Mouse (Mus musculus): ENCODE measurements around the gene Gnb5. TPM values are rescaled to one million over a fixed set of nuclear protein-coding genes. Genes with fewer than 3 reads are reported as not detected.

Gene Gnb5
- polyA plus RNA-seq, 1 experiment from 2014 or later, result 16.2 TPM

DNA sequence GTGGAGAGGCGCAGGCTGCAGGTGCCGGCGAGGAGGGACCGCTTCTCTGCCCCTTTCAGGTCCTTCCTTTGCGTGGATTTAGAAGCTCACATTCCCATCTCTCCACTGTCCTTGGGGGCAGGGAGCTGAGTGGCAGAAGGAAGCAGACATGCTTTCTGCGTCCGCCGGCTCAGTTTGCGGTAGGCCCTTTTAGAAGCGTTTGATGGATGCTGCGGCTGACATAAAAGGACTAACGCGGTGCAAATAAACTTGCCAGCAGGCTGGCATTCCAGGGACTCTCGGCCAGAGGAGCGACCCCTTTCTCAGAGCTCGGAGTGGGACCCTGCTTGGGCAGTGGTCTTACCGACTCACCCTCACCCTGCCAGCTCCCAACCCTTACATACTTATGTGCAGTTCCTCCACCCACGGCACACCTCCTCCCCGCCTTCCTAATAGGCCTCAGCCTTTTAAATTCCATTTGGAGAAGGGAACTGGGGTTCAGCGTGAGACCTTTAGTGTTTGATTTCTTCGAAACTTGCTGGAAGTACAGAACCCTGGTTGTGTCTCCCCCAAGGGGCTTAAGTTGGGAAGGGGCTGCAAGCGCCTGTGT lies 8.5 kb downstream of the Gnb5 start:
- Histone ChIP-seq H3K27me3 (replicated peaks; ENCODE audit: control insufficient read depth, insufficient read depth, low read length) (no peaks in the 10 kb centered on the region), H3K4me3 (ENCODE audit: low read length) (peak overlapping the region; percentile 69), H3K36me3 (ENCODE audit: control insufficient read depth, insufficient read depth, low read length) (peaks cover 2% of the 10 kb centered on the region; the same call in 1 of the 2 replicates), H3K9ac (ENCODE audit: low read depth, low read length) (peak overlapping the region; percentile 75), H3K27ac (ENCODE audit: low read length) (peak overlapping the region; percentile 78), H3K4me1 (ENCODE audit: control insufficient read depth, insufficient read depth, low read length) (peaks cover 17% of the 10 kb centered on the region), H3K4me2 (ENCODE audit: low read depth, low read length) (peak overlapping the region; percentile 77), H3K9me3 (ENCODE audit: control insufficient read depth, low read length) (no peaks in the 10 kb centered on the region)
- 0 out of 2 replicates have a peak, but pooled peaks have one; percentile 5 for ATAC-seq
- 5% methylated on average over 22 of the region's 22 CpGs for WGBS

DNA sequence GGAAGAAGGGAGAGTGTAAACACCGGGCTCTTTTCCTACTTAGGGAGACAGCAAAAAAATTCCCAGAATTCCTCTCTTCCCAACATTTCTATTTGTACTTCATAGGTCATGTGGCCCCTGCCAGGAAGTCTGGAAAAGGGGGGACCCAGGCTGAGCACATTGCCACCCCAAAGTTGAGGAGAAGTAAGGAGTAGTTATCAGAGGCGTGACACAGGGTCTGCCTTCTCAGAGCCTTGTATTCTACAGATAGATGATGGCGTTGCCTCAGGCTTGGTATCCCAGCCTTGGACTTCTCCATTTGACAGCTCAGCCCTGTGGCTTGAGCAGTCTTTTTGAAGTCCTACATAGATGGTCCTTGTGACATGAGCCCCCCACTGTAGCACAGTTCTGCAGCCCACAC lies 9.2 kb downstream of the Gnb5 start:
- H3K27ac ChIP-seq (ENCODE audit: low read length), result no peak overlapping the region
- ATAC-seq, result no peak
- peak overlapping the region; percentile 77; the same call in 1 of the 2 replicates for H3K4me2 ChIP-seq (ENCODE audit: low read depth, low read length)
- H3K9ac ChIP-seq (ENCODE audit: low read depth, low read length), result no peak overlapping the region
- H3K9me3 ChIP-seq (ENCODE audit: control insufficient read depth, low read length), result no peaks in the 10 kb centered on the region
- H3K27me3 ChIP-seq (replicated peaks; ENCODE audit: control insufficient read depth, insufficient read depth, low read length), result no peaks in the 10 kb centered on the region
- peaks cover 17% of the 10 kb centered on the region for H3K4me1 ChIP-seq (ENCODE audit: control insufficient read depth, insufficient read depth, low read length)
- 70% methylated on average over 3 of the region's 3 CpGs for WGBS
- H3K4me3 ChIP-seq (ENCODE audit: low read length), result no peak overlapping the region
- H3K36me3 ChIP-seq (ENCODE audit: control insufficient read depth, insufficient read depth, low read length), result peaks cover 2% of the 10 kb centered on the region; the same call in 1 of the 2 replicates

DNA sequence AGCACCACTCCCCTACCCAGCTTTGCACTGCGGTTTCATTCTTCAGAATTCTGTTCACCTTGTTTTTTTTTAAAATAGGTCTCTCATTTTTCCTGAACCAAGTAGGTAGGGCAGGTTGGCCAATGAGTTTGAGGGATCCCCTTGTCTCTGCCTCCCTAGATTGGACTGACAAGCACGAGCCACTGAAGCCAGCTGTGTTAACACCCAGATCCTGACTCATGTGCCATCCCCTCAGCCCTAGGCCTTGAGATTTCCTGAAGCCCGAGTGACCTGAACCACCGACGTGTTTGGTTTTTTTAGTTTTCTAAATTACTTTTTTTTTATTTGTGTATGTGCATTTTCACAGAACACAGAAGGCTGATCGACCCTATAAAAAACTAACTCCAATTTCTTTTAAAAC lies 10.7 kb downstream of the Gnb5 start:
- no peak for ATAC-seq
- H3K4me1 ChIP-seq (ENCODE audit: control insufficient read depth, insufficient read depth, low read length), result peaks cover 22% of the 10 kb centered on the region
- no peaks in the 10 kb centered on the region for H3K27me3 ChIP-seq (replicated peaks; ENCODE audit: control insufficient read depth, insufficient read depth, low read length)
- H3K4me2 ChIP-seq (ENCODE audit: low read depth, low read length), result no peak overlapping the region
- H3K36me3 ChIP-seq (ENCODE audit: control insufficient read depth, insufficient read depth, low read length), result peaks cover 2% of the 10 kb centered on the region; the same call in 1 of the 2 replicates
- 90% methylated on average over 6 of the region's 6 CpGs for WGBS
- H3K9ac ChIP-seq (ENCODE audit: low read depth, low read length), result no peak overlapping the region
- no peak overlapping the region for H3K27ac ChIP-seq (ENCODE audit: low read length)
- H3K4me3 ChIP-seq (ENCODE audit: low read length), result no peak overlapping the region
- no peaks in the 10 kb centered on the region for H3K9me3 ChIP-seq (ENCODE audit: control insufficient read depth, low read length)

DNA sequence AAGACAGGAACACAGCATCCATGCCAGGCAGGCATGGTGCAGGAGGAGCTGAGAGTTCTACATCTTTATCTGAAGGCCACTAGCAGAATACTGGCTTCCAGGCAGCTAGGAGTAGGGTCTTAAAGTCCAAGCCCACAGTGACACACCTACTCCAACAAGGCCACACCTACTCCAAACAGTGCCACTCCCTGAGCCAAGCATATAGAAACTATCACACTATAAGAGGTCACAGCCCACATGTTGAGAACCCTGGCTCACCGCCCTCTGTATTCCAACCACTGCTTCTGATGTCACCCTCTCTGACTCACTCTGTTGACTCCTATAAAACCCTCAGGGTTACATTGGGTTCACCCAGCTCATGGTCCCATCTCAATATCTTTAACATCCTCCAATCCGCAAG lies 12.1 kb downstream of the Gnb5 start:
- Histone ChIP-seq H3K36me3 (ENCODE audit: control insufficient read depth, insufficient read depth, low read length) (peaks cover 2% of the 10 kb centered on the region; the same call in 1 of the 2 replicates), H3K27ac (ENCODE audit: low read length) (no peak overlapping the region), H3K27me3 (replicated peaks; ENCODE audit: control insufficient read depth, insufficient read depth, low read length) (no peaks in the 10 kb centered on the region), H3K4me1 (ENCODE audit: control insufficient read depth, insufficient read depth, low read length) (peaks cover 23% of the 10 kb centered on the region), H3K9ac (ENCODE audit: low read depth, low read length) (no peak overlapping the region), H3K9me3 (ENCODE audit: control insufficient read depth, low read length) (no peaks in the 10 kb centered on the region), H3K4me3 (ENCODE audit: low read length) (no peak overlapping the region), H3K4me2 (ENCODE audit: low read depth, low read length) (no peak overlapping the region)
- ATAC-seq, result peak; percentile 34
- WGBS, result 81% methylated on average over 2 of the region's 2 CpGs

DNA sequence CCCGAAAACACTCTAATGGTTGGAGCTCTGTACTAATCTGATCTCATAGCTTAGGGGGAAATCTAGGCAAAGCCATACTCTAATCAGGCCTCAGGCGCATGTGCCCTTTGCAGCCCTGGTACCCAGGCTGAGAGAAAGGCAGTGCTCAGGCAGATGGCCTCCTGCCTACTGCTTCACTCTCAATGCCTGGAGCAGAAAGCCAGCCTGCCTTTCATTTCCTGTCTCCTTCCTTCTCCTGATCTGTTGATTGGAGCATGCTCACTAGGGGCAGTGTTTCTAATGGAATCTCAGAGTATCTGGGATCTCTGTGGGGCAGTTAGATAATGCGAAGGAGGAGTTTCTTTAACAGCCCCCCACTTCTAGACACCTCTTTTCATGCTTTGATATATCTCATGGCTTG lies 13.3 kb downstream of the Gnb5 start:
- no peak overlapping the region for H3K4me3 ChIP-seq (ENCODE audit: low read length)
- 77% methylated on average over 3 of the region's 3 CpGs for WGBS
- peaks cover 2% of the 10 kb centered on the region; the same call in 1 of the 2 replicates for H3K36me3 ChIP-seq (ENCODE audit: control insufficient read depth, insufficient read depth, low read length)
- H3K4me2 ChIP-seq (ENCODE audit: low read depth, low read length), result no peak overlapping the region
- no peaks in the 10 kb centered on the region for H3K27me3 ChIP-seq (replicated peaks; ENCODE audit: control insufficient read depth, insufficient read depth, low read length)
- H3K9ac ChIP-seq (ENCODE audit: low read depth, low read length), result no peak overlapping the region
- ATAC-seq, result no peak
- peaks cover 18% of the 10 kb centered on the region for H3K4me1 ChIP-seq (ENCODE audit: control insufficient read depth, insufficient read depth, low read length)
- no peak overlapping the region for H3K27ac ChIP-seq (ENCODE audit: low read length)
- H3K9me3 ChIP-seq (ENCODE audit: control insufficient read depth, low read length), result no peaks in the 10 kb centered on the region

DNA sequence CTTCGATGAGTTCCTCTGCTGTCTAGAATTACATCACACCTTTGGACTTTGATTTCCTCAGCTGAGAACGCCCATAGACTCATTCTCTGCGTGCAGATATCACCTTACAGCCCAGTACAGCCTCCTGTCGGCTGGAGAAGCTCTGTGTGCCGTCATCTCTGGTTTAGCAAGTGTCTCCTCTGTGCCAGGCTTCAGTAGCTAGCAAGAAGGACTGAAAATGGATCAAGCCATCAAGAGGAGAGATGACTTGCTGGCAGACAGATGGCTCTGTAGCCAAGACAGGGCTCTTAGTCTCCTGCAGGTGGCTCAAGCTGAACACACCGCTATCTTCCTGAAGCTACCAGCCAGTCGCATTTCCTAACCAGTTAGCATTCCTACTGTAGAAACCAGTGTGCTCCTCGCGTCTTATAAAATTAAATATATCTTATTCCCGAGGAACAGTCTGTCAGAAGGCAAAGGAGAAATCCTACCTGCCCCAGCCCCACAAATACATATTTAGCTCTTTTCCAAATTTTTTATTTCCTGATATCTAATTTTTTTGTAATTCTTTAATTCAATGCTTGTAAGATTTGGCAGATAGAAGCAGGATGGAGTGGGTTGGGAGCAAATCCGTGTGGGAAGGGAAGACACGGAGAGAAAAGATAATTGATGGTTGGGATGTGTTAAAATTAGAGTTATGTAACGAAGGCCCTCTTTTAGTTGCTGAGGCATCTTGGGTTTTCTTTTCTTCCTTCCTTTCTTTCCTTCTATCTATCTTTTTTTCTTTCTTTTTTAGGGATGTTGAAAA lies 16.2 kb downstream of the Gnb5 start:
- H3K9me3 ChIP-seq (ENCODE audit: control insufficient read depth, low read length), result no peaks in the 10 kb centered on the region
- H3K4me3 ChIP-seq (ENCODE audit: low read length), result no peak overlapping the region
- 66% methylated on average over 13 of the region's 13 CpGs for WGBS

DNA sequence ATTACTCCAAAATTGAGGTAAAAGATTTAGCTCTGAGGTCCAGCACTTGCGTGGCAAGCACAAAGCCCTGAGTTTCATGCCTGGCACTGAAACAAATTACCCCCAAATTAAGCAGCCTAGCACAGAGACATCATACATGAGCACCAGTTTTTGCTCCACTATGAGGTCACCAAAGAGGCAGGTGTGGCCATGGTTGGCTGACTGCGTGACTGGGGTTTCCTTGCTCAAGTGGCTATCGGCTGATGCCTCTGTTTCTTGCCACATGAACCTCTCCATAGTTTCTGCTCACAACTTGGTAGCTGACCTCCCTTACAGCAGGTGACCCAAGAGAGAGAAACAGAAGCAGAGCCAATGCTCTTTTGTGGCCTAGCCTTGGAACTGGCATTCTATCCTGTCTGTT lies 22.0 kb downstream of the Gnb5 start:
- 95% methylated on average over 3 of the region's 3 CpGs for WGBS
- ATAC-seq, result no peak
- Histone ChIP-seq H3K4me2 (ENCODE audit: low read depth, low read length) (no peak overlapping the region), H3K27me3 (replicated peaks; ENCODE audit: control insufficient read depth, insufficient read depth, low read length) (no peaks in the 10 kb centered on the region), H3K27ac (ENCODE audit: low read length) (no peak overlapping the region), H3K36me3 (ENCODE audit: control insufficient read depth, insufficient read depth, low read length) (no peaks in the 10 kb centered on the region), H3K9me3 (ENCODE audit: control insufficient read depth, low read length) (no peaks in the 10 kb centered on the region), H3K4me3 (ENCODE audit: low read length) (no peak overlapping the region), H3K9ac (ENCODE audit: low read depth, low read length) (no peak overlapping the region), H3K4me1 (ENCODE audit: control insufficient read depth, insufficient read depth, low read length) (no peaks in the 10 kb centered on the region)

More for the DNA sequence above, 16.2 kb downstream of the Gnb5 start:
- Histone ChIP-seq H3K27ac (ENCODE audit: low read length) (no peak overlapping the region), H3K4me2 (ENCODE audit: low read depth, low read length) (no peak overlapping the region; the same call in 1 of the 2 replicates), H3K4me1 (ENCODE audit: control insufficient read depth, insufficient read depth, low read length) (peaks cover 10% of the 10 kb centered on the region; the same call in 1 of the 2 replicates), H3K9ac (ENCODE audit: low read depth, low read length) (0 out of 2 replicates have a peak overlapping the region, but pooled peaks have one; percentile 8), H3K27me3 (replicated peaks; ENCODE audit: control insufficient read depth, insufficient read depth, low read length) (no peaks in the 10 kb centered on the region), H3K36me3 (ENCODE audit: control insufficient read depth, insufficient read depth, low read length) (peaks cover 2% of the 10 kb centered on the region; the same call in 1 of the 2 replicates)
- peak; percentile 89 for ATAC-seq

DNA sequence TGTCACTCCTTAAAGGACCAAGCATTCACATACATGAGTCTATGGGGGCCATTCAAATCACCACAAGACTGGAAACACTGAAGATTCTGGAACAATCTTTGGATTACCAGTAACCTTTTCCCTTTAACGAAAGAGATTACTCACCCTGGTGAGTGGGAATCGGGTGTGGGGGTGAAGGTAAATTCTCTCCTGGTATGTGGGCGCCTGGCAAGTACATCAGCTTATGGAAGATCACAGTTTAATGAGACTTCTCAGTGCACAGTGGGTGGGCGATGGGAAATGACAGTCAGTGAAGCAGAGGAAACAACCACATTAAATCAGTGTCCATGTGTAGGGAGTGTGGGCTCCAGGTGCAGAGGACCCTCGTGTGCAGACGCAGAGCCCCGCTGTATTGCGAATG lies 24.7 kb downstream of the Gnb5 start:
- ATAC-seq, result no peak
- 92% methylated on average over 8 of the region's 8 CpGs for WGBS
- no peaks in the 10 kb centered on the region for H3K9me3 ChIP-seq (ENCODE audit: control insufficient read depth, low read length)
- H3K27ac ChIP-seq (ENCODE audit: low read length), result no peak overlapping the region
- no peak overlapping the region for H3K9ac ChIP-seq (ENCODE audit: low read depth, low read length)
- no peak overlapping the region for H3K4me2 ChIP-seq (ENCODE audit: low read depth, low read length)
- no peaks in the 10 kb centered on the region for H3K36me3 ChIP-seq (ENCODE audit: control insufficient read depth, insufficient read depth, low read length)
- H3K27me3 ChIP-seq (replicated peaks; ENCODE audit: control insufficient read depth, insufficient read depth, low read length), result no peaks in the 10 kb centered on the region
- H3K4me3 ChIP-seq (ENCODE audit: low read length), result no peak overlapping the region
- no peaks in the 10 kb centered on the region for H3K4me1 ChIP-seq (ENCODE audit: control insufficient read depth, insufficient read depth, low read length)

DNA sequence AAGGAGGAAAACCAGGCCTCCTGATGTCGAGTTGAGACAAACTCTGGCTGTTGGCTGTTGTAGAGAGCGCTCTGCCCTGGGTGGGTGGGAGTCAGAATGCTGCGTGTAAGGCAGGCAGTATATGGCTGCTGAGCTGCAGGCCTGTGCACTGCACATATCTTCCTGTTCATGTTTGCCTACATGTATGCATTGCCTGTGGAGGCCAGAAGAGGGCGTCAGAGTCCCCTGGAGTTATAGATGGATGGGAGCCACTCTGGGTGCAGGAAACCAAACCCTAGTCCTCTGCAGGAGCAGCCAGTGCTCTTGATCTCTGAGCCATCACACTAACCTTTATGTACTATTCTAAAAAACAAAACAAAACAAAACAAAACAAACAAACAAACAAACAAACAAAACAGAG lies 28.4 kb downstream of the Gnb5 start:
- 77% methylated on average over 4 of the region's 4 CpGs for WGBS
- Histone ChIP-seq H3K4me2 (ENCODE audit: low read depth, low read length) (no peak overlapping the region), H3K27me3 (replicated peaks; ENCODE audit: control insufficient read depth, insufficient read depth, low read length) (no peaks in the 10 kb centered on the region), H3K36me3 (ENCODE audit: control insufficient read depth, insufficient read depth, low read length) (no peaks in the 10 kb centered on the region), H3K4me3 (ENCODE audit: low read length) (no peak overlapping the region), H3K27ac (ENCODE audit: low read length) (no peak overlapping the region), H3K9me3 (ENCODE audit: control insufficient read depth, low read length) (no peaks in the 10 kb centered on the region), H3K4me1 (ENCODE audit: control insufficient read depth, insufficient read depth, low read length) (no peaks in the 10 kb centered on the region), H3K9ac (ENCODE audit: low read depth, low read length) (no peak overlapping the region)
- no peak for ATAC-seq

Measured in intestine, embryonic 16.5 days (tissue).